In genomic region chr17:78601601-78602000, GRCm38 (mm10) we compare ENCODE assay signal across 16 mouse cellular contexts.
A peak's percentile ranks its signal among the peaks of the same experiment; 100 is the strongest.
DNase-seq lines count a peak whose midpoint lies in the region; ATAC-seq and TF ChIP-seq lines count a peak whose summit lies in the region.
"Had no signal": no experiment of that assay in that cellular context is flagged by ENCODE, and none has a peak within 500 bp of the region (broad histone marks: within the 10 kb centered on the region; RNA-seq: fewer than 3 reads in every experiment).

No protein-coding gene starts in this region.

- H3K4me3 ChIP-seq in midbrain, embryonic 14.5 days (replicated peaks; ENCODE audit: low read depth, low read length): no peak overlapping the region
- no peak overlapping the region for H3K4me3 ChIP-seq in liver, embryonic 12.5 days
- H3K4me3 ChIP-seq: heart, adult 2 months; limb, embryonic 10.5 days; liver, embryonic 13.5 days; megakaryocyte, embryonic 14.5 days; stomach, embryonic 15.5 days had no signal

- no peaks in the 10 kb centered on the region for H3K36me3 ChIP-seq in midbrain, embryonic 14.5 days (ENCODE audit: control insufficient read depth, insufficient read depth, low read length)
- H3K36me3 ChIP-seq in liver, embryonic 12.5 days: no peaks in the 10 kb centered on the region
- H3K36me3 ChIP-seq: limb, embryonic 10.5 days; liver, embryonic 13.5 days; stomach, embryonic 15.5 days had no signal

- no peak for TF ChIP-seq CTCF in brain, embryonic 14.5 days (IDR thresholded peaks at IDR 0.05; ENCODE audit: borderline replicate concordance, extremely low read depth, insufficient read depth, insufficient read length)

- no peak for TF ChIP-seq POLR2A in brain, embryonic 14.5 days (IDR thresholded peaks at IDR 0.05; ENCODE audit: borderline replicate concordance, extremely low read depth, insufficient read depth, insufficient read length, poor library complexity, severe bottlenecking)

- no peaks in the 10 kb centered on the region for H3K27me3 ChIP-seq in midbrain, embryonic 14.5 days (ENCODE audit: control insufficient read depth, insufficient read depth, low read length)
- 0 out of 2 replicates have a peak, but pooled peaks cover 9% of the 10 kb centered on the region for H3K27me3 ChIP-seq in liver, embryonic 12.5 days (replicated peaks)
- H3K27me3 ChIP-seq: liver, embryonic 13.5 days; stomach, embryonic 15.5 days had no signal

- peak; percentile 64; the same call in 1 of the 2 replicates for ATAC-seq in frontal cortex, adult (ENCODE audit: low TSS enrichment)
- no peak for ATAC-seq in midbrain, embryonic 14.5 days (ENCODE audit: low FRiP score, low TSS enrichment)
- no peak for ATAC-seq in liver, embryonic 12.5 days

- no peak for DNase-seq in frontal cortex, postnatal 25 days (ENCODE audit: low spot score in 2 of 2)
- peak; percentile 40 for DNase-seq in layer of hippocampus, adult 9-11 months
- DNase-seq in layer of hippocampus, adult 11-12 months (ENCODE audit: low spot score): no peak
- DNase-seq in brain, embryonic 14.5 days (ENCODE audit: low read depth): peak; percentile 45
- DNase-seq in midbrain, embryonic 14.5 days: peak; percentile 47
- no peak for DNase-seq in adrenal gland, adult 8-10 months
- DNase-seq: cerebellum, adult 8-10 months; embryo, embryonic 11 days; heart, adult 2 months; kidney, adult 2 months; liver, embryonic 13.5 days had no signal

- H3K4me1 ChIP-seq in midbrain, embryonic 14.5 days (ENCODE audit: control insufficient read depth, insufficient read depth, low read length): 0 out of 2 replicates have a peak, but pooled peaks cover 6% of the 10 kb centered on the region
- H3K4me1 ChIP-seq in liver, embryonic 12.5 days: no peaks in the 10 kb centered on the region
- H3K4me1 ChIP-seq: liver, embryonic 13.5 days; stomach, embryonic 15.5 days had no signal

- H3K9ac ChIP-seq in midbrain, embryonic 14.5 days (replicated peaks; ENCODE audit: low read length): no peak overlapping the region
- H3K9ac ChIP-seq in liver, embryonic 12.5 days: no peak overlapping the region
- H3K9ac ChIP-seq: liver, embryonic 13.5 days; stomach, embryonic 15.5 days had no signal

- H3K4me2 ChIP-seq in midbrain, embryonic 14.5 days (ENCODE audit: low read length): no peak overlapping the region
- no peak overlapping the region for H3K4me2 ChIP-seq in liver, embryonic 12.5 days
- H3K4me2 ChIP-seq: liver, embryonic 13.5 days; stomach, embryonic 15.5 days had no signal

- 80% methylated on average over 12 of the region's 12 CpGs for WGBS in midbrain, embryonic 14.5 days
- 79% methylated on average over 12 of the region's 12 CpGs for WGBS in liver, embryonic 12.5 days (ENCODE audit: insufficient replicate concordance)

- no peaks in the 10 kb centered on the region for H3K9me3 ChIP-seq in midbrain, embryonic 14.5 days (ENCODE audit: control insufficient read depth, low read length)
- H3K9me3 ChIP-seq in liver, embryonic 12.5 days (replicated peaks): no peaks in the 10 kb centered on the region
- H3K9me3 ChIP-seq: limb, embryonic 10.5 days; liver, embryonic 13.5 days; megakaryocyte, embryonic 14.5 days; stomach, embryonic 15.5 days had no signal

- no peak overlapping the region for H3K27ac ChIP-seq in midbrain, embryonic 14.5 days (replicated peaks; ENCODE audit: low read depth, low read length)
- no peak overlapping the region for H3K27ac ChIP-seq in liver, embryonic 12.5 days
- H3K27ac ChIP-seq: heart, adult 2 months; limb, embryonic 10.5 days; liver, embryonic 13.5 days; stomach, embryonic 15.5 days had no signal

Comparison
In these comparisons a context has a peak if more than half of its experiments do, and no peak if none do; other contexts are left out.
1. DNase-seq: peak in layer of hippocampus, adult 9-11 months (single experiment), brain, embryonic 14.5 days (single experiment) and midbrain, embryonic 14.5 days (single experiment); none in frontal cortex, postnatal 25 days (0 of 2), layer of hippocampus, adult 11-12 months (single experiment) and adrenal gland, adult 8-10 months (single experiment).